Mouse (Mus musculus) gonadal fat pad, adult 2 months (tissue): ENCODE measurements around the gene Jak3. TPM values are rescaled to one million over a fixed set of nuclear protein-coding genes. Genes with fewer than 3 reads are reported as not detected.

Experiments used
- DNase-seq: peaks from one replicate; pipeline ENCODE4 v3.0.0-alpha.2; 2012; ENCODE audit warnings: low read depth
- polyA plus RNA-seq: library from polyadenylated mRNA; depleted of rRNA; stranded (reverse); fragments of >200 nt; gene quantifications from 2 replicates; pipeline ENCODE4 v1.2.3, GENCODE M21; 2012; rRNA removed

The Jak3 gene
- polyA plus RNA-seq: 19.6 and 19.9 TPM in 2 replicates

GRCm38 (mm10) chr8:71676020-71676741, at the start of gene Jak3:
Gene Jak3, plus strand, starts transcription at chr8:71676296.
- peak; percentile 23 for DNase-seq

DNA sequence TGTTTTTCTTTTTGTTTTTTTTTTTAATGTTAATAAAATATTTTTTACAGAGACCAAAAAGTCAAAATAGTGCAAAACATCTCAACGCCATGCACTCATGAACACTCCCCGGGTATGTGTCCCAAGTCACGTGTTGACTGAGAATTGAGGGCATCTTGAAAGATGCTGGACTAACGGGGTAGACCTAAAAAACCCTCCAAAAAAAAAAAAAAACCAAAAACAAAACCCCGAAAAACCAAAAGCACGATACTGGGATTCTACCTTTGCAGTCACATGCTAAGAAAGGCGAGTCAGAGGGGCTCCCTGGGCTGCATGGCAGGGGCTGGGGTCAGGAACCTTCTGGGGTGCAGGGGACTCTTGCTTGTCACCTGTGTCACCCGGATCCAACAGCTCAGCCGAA, 49.3 kb upstream of the Jak3 start:
- no peak for DNase-seq

GRCm38 (mm10) chr8:71627265-71628099, 48.6 kb upstream of the Jak3 start:
- no peak for DNase-seq

DNA sequence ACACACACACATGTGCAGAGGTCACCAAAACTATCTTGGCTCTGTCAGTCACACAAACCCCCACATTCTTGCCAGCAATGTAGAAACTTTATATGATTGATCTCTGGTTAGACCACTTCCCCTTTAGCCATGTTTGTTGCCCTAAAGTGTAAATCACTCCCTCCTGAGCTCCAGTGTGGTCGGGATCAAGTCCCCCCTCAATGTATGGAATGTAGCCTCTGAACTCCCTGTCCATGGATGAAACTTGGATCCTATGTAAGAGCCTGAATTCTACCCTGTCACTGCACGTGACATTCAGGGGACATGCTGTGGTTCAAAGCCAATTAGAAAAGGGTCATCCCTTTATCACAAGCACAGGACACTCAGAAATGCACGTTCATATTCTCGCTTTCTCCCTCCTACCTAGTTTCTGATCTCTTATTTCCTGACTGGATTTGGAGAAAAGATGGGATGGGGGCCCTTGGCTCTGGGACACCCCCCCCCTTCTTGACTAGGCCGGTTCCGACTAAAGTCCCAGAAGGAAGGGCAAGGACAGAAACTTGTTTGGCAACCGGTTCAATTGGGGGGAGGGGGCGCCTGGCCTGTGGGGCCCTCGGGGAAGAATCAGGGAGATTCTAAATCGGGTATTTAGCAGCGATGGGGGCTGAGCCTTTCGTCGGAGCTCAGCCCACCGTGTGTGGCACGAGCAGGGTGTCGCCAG, 47.5 kb upstream of the Jak3 start:
- no peak for DNase-seq

DNA sequence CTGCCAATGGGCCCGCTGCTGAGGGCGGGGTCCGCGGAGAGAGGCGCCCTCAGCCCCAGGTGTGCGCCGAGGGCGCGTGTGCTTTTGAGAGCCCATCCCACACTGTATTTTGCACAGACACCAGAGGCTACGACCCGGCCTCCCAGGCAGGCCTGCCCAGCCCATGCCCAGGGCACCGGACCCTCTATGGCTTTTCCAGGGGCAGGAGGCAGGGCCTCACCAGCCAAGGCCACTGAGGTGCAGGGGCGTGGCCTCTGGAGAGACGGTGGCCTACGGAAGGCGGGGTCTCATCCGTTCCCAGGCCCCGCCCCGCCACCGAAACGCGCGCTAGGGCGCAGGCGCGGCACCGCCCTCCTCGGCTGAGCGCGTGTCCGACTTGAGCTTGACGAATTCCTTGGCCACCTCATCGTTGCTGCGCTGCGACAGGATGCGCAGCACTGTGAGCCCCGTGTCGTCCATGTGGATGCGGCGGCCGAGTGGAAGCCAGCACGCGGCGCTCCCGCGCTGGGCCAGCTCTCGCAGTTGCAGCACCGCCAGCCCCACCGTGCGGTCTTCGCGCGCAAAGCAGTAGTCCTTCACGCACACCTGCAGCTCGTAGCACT, 46.9 kb upstream of the Jak3 start:
- no peak for DNase-seq

GRCm38 (mm10) chr8:71629781-71630212, 46.3 kb upstream of the Jak3 start:
- DNase-seq: no peak

- no peak for DNase-seq
Measured at GRCm38 (mm10) chr8:71630761-71631160, 45.3 kb upstream of the Jak3 start.

GRCm38 (mm10) chr8:71631897-71632296, 44.2 kb upstream of the Jak3 start:
- DNase-seq: no peak

DNA sequence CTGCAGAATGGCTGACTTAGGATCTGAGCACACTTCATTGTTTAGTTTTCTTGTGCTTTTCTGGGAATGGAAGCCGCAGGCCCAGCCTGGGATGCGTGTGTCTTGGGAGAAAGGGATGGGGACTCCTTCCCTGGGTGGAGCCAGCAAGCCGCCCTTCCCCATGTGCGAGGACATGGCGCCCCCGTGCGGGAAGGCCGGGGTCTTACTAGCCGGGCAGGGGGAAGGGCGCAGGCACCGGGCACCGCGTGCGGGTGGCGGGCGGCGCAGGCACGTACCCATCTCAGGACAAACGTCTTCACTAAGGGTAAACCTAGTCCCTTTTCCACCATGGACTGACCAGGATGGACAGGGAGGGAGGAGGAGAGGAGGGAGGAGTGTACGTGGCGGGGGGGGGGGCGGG, 42.9 kb upstream of the Jak3 start:
- no peak for DNase-seq

DNA sequence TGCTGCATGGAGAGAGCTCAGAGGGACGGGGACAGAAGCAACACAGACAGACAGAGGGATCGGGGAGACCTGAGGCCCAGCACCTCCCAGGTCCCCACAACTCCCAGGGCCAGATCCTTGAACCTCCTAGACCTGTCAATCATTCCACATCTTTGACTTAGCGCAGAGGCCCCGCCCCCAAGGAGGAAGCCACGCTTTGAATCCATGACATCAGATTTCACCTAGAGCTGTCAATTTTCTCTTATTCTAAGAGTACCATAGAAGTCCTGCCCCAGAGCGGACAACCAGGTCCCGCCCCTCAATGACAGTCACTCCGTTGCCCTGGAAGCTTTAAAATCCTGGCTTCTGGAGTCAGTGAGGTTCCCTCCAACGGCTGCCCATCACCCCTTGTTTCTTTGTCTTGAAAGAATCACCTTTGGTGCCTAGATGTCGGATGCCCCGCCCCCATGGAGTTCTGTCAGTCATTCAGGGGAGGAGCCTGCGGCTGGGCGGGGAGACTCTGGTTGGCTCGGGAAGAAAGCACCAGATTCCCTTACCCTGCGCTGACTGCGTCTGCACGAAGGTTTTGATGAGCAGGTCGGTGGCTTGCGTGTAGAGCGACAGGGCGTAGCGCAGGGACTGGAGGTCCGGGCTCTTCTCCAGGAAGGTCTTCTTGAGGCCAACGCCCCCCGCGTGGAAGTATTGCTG, 42.0 kb upstream of the Jak3 start:
- DNase-seq: no peak

DNA sequence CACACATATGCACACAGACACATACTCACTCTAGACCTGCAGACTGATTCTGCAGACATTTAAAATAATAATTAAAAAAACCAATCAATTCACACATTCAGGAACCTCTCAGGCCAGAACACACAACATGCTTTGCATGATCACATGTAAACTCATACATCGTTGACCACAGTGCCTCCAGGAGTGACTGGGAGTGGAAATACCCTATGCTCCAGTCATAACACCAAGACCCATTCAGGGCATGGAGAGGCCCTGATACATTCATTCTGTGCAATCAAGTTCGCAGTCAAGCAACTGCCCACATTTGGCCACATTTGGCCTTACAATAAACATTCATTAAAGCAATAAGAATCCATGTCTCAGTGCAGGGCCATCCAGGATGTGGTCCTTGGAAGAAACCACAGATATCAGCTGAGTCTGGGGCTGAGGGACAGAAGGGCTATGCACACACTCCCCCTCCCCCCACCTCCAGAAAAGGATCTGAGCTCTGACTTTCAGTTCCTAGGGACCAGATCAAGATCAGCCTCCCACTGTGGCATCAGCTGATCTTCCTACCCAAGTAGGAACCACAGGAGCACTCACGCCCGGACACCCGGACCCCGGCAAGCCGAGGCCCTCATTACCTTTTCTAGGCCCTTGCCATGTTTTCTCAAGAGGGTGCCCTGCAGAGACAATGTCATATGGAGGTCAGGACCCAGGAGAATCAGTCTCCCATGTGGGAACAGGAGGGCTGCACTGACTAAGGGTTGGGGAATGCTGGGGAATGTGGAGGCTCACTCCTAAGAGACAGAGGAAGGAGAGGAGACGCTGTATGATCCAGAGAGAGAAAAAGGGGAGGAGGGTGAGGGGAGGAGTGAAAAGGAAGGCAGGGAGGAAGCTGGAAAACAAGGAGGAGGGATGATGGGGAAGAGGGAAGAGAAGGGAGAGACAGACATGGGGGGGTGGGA, 38.7 kb upstream of the Jak3 start:
- no peak for DNase-seq

- no peak for DNase-seq
Measured at GRCm38 (mm10) chr8:71638321-71638720, 37.8 kb upstream of the Jak3 start.

DNA sequence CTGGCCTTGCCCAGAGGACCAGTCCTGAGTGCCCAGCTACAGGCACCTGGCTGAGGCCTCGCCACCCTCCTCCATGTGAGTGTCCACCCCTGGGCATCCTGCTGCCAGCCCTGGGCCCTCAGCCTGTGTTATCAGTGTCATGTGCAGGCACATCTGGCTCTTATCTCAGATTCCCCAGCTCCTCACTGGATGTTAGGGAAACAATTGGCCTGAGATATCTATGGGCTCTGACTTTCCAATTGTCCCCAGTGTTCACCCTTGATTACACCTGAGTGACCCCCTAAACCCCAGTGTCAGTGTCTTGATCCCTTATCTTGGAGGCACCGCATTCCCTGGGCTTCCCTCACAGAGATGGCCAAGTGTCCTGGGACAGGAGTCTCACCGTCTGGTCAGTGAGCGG, 36.8 kb upstream of the Jak3 start:
- DNase-seq: no peak

DNA sequence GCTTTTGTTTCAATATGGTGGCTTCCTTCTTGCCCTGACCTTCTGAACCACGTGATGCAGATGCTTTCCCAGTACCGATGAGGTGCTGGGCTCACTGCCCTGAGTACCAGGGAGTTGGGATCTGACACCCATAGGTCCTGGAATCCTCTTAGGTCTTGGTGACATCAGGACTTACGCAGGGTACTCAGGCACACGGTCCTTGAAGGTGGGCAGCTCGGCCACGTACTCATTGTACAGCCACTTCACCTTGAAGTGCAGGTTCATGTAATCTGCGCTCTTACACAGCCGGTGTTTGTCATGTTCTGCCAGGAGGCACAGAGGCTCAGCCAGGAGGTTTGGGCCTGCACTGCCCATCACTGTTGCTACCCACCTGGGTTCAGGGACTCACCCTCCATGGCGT, 30.6 kb upstream of the Jak3 start:
- DNase-seq: no peak

- DNase-seq: no peak
Measured at GRCm38 (mm10) chr8:71654600-71654999, 21.5 kb upstream of the Jak3 start.

- DNase-seq: no peak
Measured at GRCm38 (mm10) chr8:71657816-71658215, 18.3 kb upstream of the Jak3 start.

- no peak for DNase-seq
Measured at GRCm38 (mm10) chr8:71658515-71659049, 17.5 kb upstream of the Jak3 start.

DNA sequence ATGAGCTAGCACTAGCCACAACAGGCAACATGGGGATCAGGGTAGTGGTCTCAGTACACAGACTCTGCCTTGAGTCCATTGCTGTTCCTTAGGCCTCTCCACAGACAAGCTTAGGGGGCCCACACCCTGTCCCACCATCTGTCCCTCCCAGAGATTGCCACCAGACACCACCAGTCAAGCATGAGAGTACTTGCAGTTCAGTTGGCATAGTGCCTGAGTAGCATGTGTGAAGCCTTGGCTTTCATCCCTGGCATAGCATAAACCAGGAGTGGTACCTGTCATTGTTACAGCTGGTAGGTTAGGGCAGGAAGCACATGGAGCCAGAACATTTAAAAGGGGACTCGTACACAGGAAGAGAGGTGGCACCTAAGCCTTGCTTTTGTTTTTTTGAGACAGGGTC, 16.3 kb upstream of the Jak3 start:
- no peak for DNase-seq

- DNase-seq: no peak
Measured at GRCm38 (mm10) chr8:71660325-71661120, 15.6 kb upstream of the Jak3 start.
